Mouse (Mus musculus) stomach, embryonic 14.5 days (tissue): ENCODE measurements around the gene Hap1. TPM values are rescaled to one million over a fixed set of nuclear protein-coding genes. Genes with fewer than 3 reads are reported as not detected.

Source experiments
- polyA plus RNA-seq: library from polyadenylated mRNA; unstranded; fragments of >200 nt; fragmentation: Nextera tagmentation; extraction: Ambion mirVana; gene quantifications from 2 replicates; pipeline ENCODE4 v1.2.1, GENCODE M21; 2014

The Hap1 gene
- polyA plus RNA-seq, 1 experiment from 2014 or later: 10.8 TPM

Other genes starting within 250 kb of the Hap1 start
- gene Krt13, start 234.6 kb downstream of the Hap1 start, polyA plus RNA-seq: 76.1 and 140 TPM in 2 replicates
- gene Krt15, start 220.2 kb downstream of the Hap1 start, polyA plus RNA-seq: 215 and 241 TPM in 2 replicates
- 387 and 441 TPM in 2 replicates for gene Krt19, start 207.5 kb downstream of the Hap1 start, polyA plus RNA-seq
- gene Krt9, start 162.9 kb downstream of the Hap1 start, polyA plus RNA-seq: not detected in 2 replicates
- gene Krt14, start 148.6 kb downstream of the Hap1 start, polyA plus RNA-seq: 4.8 and 5.0 TPM in 2 replicates
- gene Krt16, start 107.2 kb downstream of the Hap1 start, polyA plus RNA-seq: 0.22 and 0.38 TPM in 2 replicates
- gene Krt17, start 95.1 kb downstream of the Hap1 start, polyA plus RNA-seq: 26.7 and 30.7 TPM in 2 replicates
- not detected in 2 replicates for gene Krt42, start 86.3 kb downstream of the Hap1 start, polyA plus RNA-seq
- gene Eif1, start 36.2 kb downstream of the Hap1 start, polyA plus RNA-seq: 2,030 and 2,105 TPM in 2 replicates
- gene Gast, start 21.7 kb downstream of the Hap1 start, polyA plus RNA-seq: 6.9 and 13.2 TPM in 2 replicates
- 131 and 139 TPM in 2 replicates for gene Jup, start 41.6 kb upstream of the Hap1 start, polyA plus RNA-seq
- 68.0 and 68.9 TPM in 2 replicates for gene P3h4, start 58.7 kb upstream of the Hap1 start, polyA plus RNA-seq
- gene Fkbp10, start 59.6 kb upstream of the Hap1 start, polyA plus RNA-seq: 106 and 108 TPM in 2 replicates
- 121 and 126 TPM in 2 replicates for gene Nt5c3b, start 85.7 kb upstream of the Hap1 start, polyA plus RNA-seq
- 0.52 and 0.64 TPM in 2 replicates for gene Klhl10, start 85.8 kb upstream of the Hap1 start, polyA plus RNA-seq
- 11.2 and 12.3 TPM in 2 replicates for gene Klhl11, start 116.6 kb upstream of the Hap1 start, polyA plus RNA-seq
- gene Acly, start 171.9 kb upstream of the Hap1 start, polyA plus RNA-seq: 161 and 175 TPM in 2 replicates
- gene Ttc25, start 189.5 kb upstream of the Hap1 start, polyA plus RNA-seq: 0.35 and 1.1 TPM in 2 replicates
- 35.9 TPM in 2 replicates for gene Cnp, start 218.8 kb upstream of the Hap1 start, polyA plus RNA-seq